Mouse (Mus musculus) small intestine, adult 2 months (tissue): ENCODE measurements around the gene Gpr182.

ENCODE experiments used
- CTCF ChIP-seq: fragments of 200-500 bp; IDR thresholded peaks from 2 replicates; pipeline ENCODE4 v1.5.1; 2012; ENCODE audit warnings: low read depth, mild to moderate bottlenecking, control low read depth, inconsistent platforms, low read length, moderate library complexity, mixed read lengths; ENCODE audit not compliant: insufficient replicate concordance, insufficient read length; ENCODE audit errors: extremely low read depth
- POLR2A ChIP-seq: fragments of 200-500 bp; IDR thresholded peaks from 2 replicates; pipeline ENCODE4 v1.6.1; 2012; ENCODE audit warnings: low read depth, mild to moderate bottlenecking, control low read depth, inconsistent platforms, low read length, moderate library complexity

- TF ChIP-seq CTCF (no peak), POLR2A (no peak)
These were observed 26.4 kb downstream of the Gpr182 start for GRCm38 (mm10) chr10:127725136-127725535.
